Mouse (Mus musculus): ENCODE results near the gene Zfp523. TPM values are rescaled to one million over a fixed set of nuclear protein-coding genes. Genes with fewer than 3 reads are reported as not detected.

The Zfp523 gene
- polyA plus RNA-seq, 1 experiment from 2014 or later: 31.0 TPM

GRCm38 (mm10) chr17:28140431-28141204, 36.3 kb upstream of the Zfp523 start:
- ATAC-seq (no peak), DNase-seq (ENCODE audit: low spot score) (no peak)
- H3K4me2 ChIP-seq (ENCODE audit: low read length): peak overlapping the region; percentile 88
- peak overlapping the region; percentile 66 for H3K4me3 ChIP-seq (ENCODE audit: low read depth, low read length)
- H3K36me3 ChIP-seq (ENCODE audit: control insufficient read depth, insufficient read depth, low read length): no peaks in the 10 kb centered on the region
- H3K27me3 ChIP-seq (replicated peaks; ENCODE audit: control insufficient read depth, insufficient read depth, low read length): no peaks in the 10 kb centered on the region
- H3K9ac ChIP-seq (ENCODE audit: low read length): peak overlapping the region; percentile 85; the same call in 1 of the 2 replicates
- H3K4me1 ChIP-seq (ENCODE audit: control insufficient read depth, insufficient read depth, low read length): peaks cover 18% of the 10 kb centered on the region
- H3K27ac ChIP-seq (ENCODE audit: low read depth, low read length): peak overlapping the region; percentile 90; the same call in 1 of the 2 replicates
- WGBS: 26% methylated on average over 13 of the region's 13 CpGs
- no peaks in the 10 kb centered on the region for H3K9me3 ChIP-seq (replicated peaks; ENCODE audit: control insufficient read depth, low read length)

- peak; percentile 25; the same call in 1 of the 2 replicates for ATAC-seq
- Histone ChIP-seq H3K4me2 (ENCODE audit: low read length) (peak overlapping the region; percentile 88), H3K9ac (ENCODE audit: low read length) (peak overlapping the region; percentile 85), H3K36me3 (ENCODE audit: control insufficient read depth, insufficient read depth, low read length) (no peaks in the 10 kb centered on the region), H3K27me3 (replicated peaks; ENCODE audit: control insufficient read depth, insufficient read depth, low read length) (no peaks in the 10 kb centered on the region), H3K4me1 (ENCODE audit: control insufficient read depth, insufficient read depth, low read length) (peaks cover 21% of the 10 kb centered on the region), H3K27ac (ENCODE audit: low read depth, low read length) (peak overlapping the region; percentile 90), H3K4me3 (ENCODE audit: low read depth, low read length) (peak overlapping the region; percentile 66), H3K9me3 (replicated peaks; ENCODE audit: control insufficient read depth, low read length) (no peaks in the 10 kb centered on the region)
- 2% methylated on average over 15 of the region's 15 CpGs for WGBS
- DNase-seq (ENCODE audit: low spot score): peak; percentile 34
These were observed 35.7 kb upstream of the Zfp523 start for GRCm38 (mm10) chr17:28141205-28141650.

GRCm38 (mm10) chr17:28141771-28142699, 34.9 kb upstream of the Zfp523 start, which contains the start of gene Scube3:
Gene Scube3, plus strand, starts transcription at chr17:28142141.
- Histone ChIP-seq H3K27ac (ENCODE audit: low read depth, low read length) (peak within 1 kb of the TSS; percentile 90), H3K4me2 (ENCODE audit: low read length) (peak within 1 kb of the TSS; percentile 88), H3K36me3 (ENCODE audit: control insufficient read depth, insufficient read depth, low read length) (no peaks in the 10 kb centered on the region), H3K9me3 (replicated peaks; ENCODE audit: control insufficient read depth, low read length) (no peaks in the 10 kb centered on the region), H3K27me3 (replicated peaks; ENCODE audit: control insufficient read depth, insufficient read depth, low read length) (no peaks in the 10 kb centered on the region), H3K4me1 (ENCODE audit: control insufficient read depth, insufficient read depth, low read length) (peaks cover 24% of the 10 kb centered on the region), H3K4me3 (ENCODE audit: low read depth, low read length) (peak within 1 kb of the TSS; percentile 66), H3K9ac (ENCODE audit: low read length) (peak within 1 kb of the TSS; percentile 85)
- DNase-seq (ENCODE audit: low spot score): peak; percentile 79
- ATAC-seq: peak; percentile 64
- WGBS: 1% methylated on average over 71 of the region's 97 CpGs

GRCm38 (mm10) chr17:28142700-28143610, 34.0 kb upstream of the Zfp523 start:
- DNase-seq (ENCODE audit: low spot score) (peak; percentile 37), ATAC-seq (no peak; the same call in 1 of the 2 replicates)
- Histone ChIP-seq H3K27me3 (replicated peaks; ENCODE audit: control insufficient read depth, insufficient read depth, low read length) (no peaks in the 10 kb centered on the region), H3K9me3 (replicated peaks; ENCODE audit: control insufficient read depth, low read length) (no peaks in the 10 kb centered on the region), H3K4me2 (ENCODE audit: low read length) (peak overlapping the region; percentile 88), H3K9ac (ENCODE audit: low read length) (peak overlapping the region; percentile 85), H3K36me3 (ENCODE audit: control insufficient read depth, insufficient read depth, low read length) (no peaks in the 10 kb centered on the region), H3K4me3 (ENCODE audit: low read depth, low read length) (peak overlapping the region; percentile 66), H3K27ac (ENCODE audit: low read depth, low read length) (peak overlapping the region; percentile 90), H3K4me1 (ENCODE audit: control insufficient read depth, insufficient read depth, low read length) (peaks cover 24% of the 10 kb centered on the region)
- WGBS: 4% methylated on average over 33 of the region's 33 CpGs

- Histone ChIP-seq H3K9me3 (replicated peaks; ENCODE audit: control insufficient read depth, low read length) (no peaks in the 10 kb centered on the region), H3K9ac (ENCODE audit: low read length) (peak overlapping the region; percentile 46), H3K4me2 (ENCODE audit: low read length) (peak overlapping the region; percentile 88), H3K36me3 (ENCODE audit: control insufficient read depth, insufficient read depth, low read length) (no peaks in the 10 kb centered on the region), H3K4me3 (ENCODE audit: low read depth, low read length) (peak overlapping the region; percentile 66), H3K27ac (ENCODE audit: low read depth, low read length) (no peak overlapping the region), H3K27me3 (replicated peaks; ENCODE audit: control insufficient read depth, insufficient read depth, low read length) (no peaks in the 10 kb centered on the region), H3K4me1 (ENCODE audit: control insufficient read depth, insufficient read depth, low read length) (peaks cover 24% of the 10 kb centered on the region)
- WGBS: 7% methylated on average over 9 of the region's 9 CpGs
- DNase-seq (ENCODE audit: low spot score) (peak; percentile 54), ATAC-seq (no peak)
These were observed 33.2 kb upstream of the Zfp523 start for GRCm38 (mm10) chr17:28143751-28144150.

- Histone ChIP-seq H3K4me2 (ENCODE audit: low read length) (peak overlapping the region; percentile 88), H3K4me3 (ENCODE audit: low read depth, low read length) (peak overlapping the region; percentile 66), H3K4me1 (ENCODE audit: control insufficient read depth, insufficient read depth, low read length) (peaks cover 24% of the 10 kb centered on the region), H3K9me3 (replicated peaks; ENCODE audit: control insufficient read depth, low read length) (no peaks in the 10 kb centered on the region), H3K27me3 (replicated peaks; ENCODE audit: control insufficient read depth, insufficient read depth, low read length) (no peaks in the 10 kb centered on the region), H3K9ac (ENCODE audit: low read length) (peak overlapping the region; percentile 46), H3K36me3 (ENCODE audit: control insufficient read depth, insufficient read depth, low read length) (no peaks in the 10 kb centered on the region), H3K27ac (ENCODE audit: low read depth, low read length) (no peak overlapping the region)
- no peak for DNase-seq (ENCODE audit: low spot score)
- no peak for ATAC-seq
- WGBS: 17% methylated on average over 6 of the region's 6 CpGs
These were observed 32.7 kb upstream of the Zfp523 start for GRCm38 (mm10) chr17:28144241-28144640.

DNA sequence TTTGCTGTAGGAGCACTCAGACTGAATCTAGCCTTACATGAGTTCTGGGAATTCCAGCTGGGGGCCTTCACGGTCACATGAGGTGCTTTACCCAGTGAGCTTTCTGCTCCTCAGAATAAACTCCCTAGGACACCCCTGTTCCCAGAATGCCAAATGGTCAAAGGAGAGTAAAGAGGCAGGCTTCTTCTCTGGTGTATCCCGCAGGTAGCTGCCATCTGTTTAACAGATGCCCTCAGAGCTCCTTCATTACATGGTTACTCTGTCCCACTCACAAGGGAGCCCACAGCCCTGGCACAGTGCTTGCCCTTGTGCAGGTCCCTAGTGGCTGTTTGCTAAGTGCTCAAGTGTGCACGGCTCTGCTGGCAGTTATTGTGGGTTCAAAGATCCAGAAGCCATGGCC, 28.6 kb upstream of the Zfp523 start:
- 87% methylated on average over 3 of the region's 3 CpGs for WGBS

GRCm38 (mm10) chr17:28149734-28150133, 27.2 kb upstream of the Zfp523 start:
- Histone ChIP-seq H3K9me3 (replicated peaks; ENCODE audit: control insufficient read depth, low read length) (no peaks in the 10 kb centered on the region), H3K9ac (ENCODE audit: low read length) (no peak overlapping the region), H3K27ac (ENCODE audit: low read depth, low read length) (no peak overlapping the region), H3K4me2 (ENCODE audit: low read length) (no peak overlapping the region), H3K36me3 (ENCODE audit: control insufficient read depth, insufficient read depth, low read length) (0 out of 2 replicates have a peak, but pooled peaks cover 2% of the 10 kb centered on the region), H3K4me1 (ENCODE audit: control insufficient read depth, insufficient read depth, low read length) (peaks cover 8% of the 10 kb centered on the region; the same call in 1 of the 2 replicates), H3K27me3 (replicated peaks; ENCODE audit: control insufficient read depth, insufficient read depth, low read length) (no peaks in the 10 kb centered on the region), H3K4me3 (ENCODE audit: low read depth, low read length) (no peak overlapping the region)
- ATAC-seq (no peak), DNase-seq (ENCODE audit: low spot score) (no peak)
- WGBS: 68% methylated on average over 8 of the region's 8 CpGs

More for the DNA sequence above, 28.6 kb upstream of the Zfp523 start:
- peaks cover 14% of the 10 kb centered on the region for H3K4me1 ChIP-seq (ENCODE audit: control insufficient read depth, insufficient read depth, low read length)
- no peaks in the 10 kb centered on the region for H3K36me3 ChIP-seq (ENCODE audit: control insufficient read depth, insufficient read depth, low read length)
- H3K4me2 ChIP-seq (ENCODE audit: low read length): no peak overlapping the region
- no peak overlapping the region for H3K4me3 ChIP-seq (ENCODE audit: low read depth, low read length)
- DNase-seq (ENCODE audit: low spot score) (no peak), ATAC-seq (no peak)
- H3K9ac ChIP-seq (ENCODE audit: low read length): no peak overlapping the region
- no peaks in the 10 kb centered on the region for H3K27me3 ChIP-seq (replicated peaks; ENCODE audit: control insufficient read depth, insufficient read depth, low read length)
- H3K27ac ChIP-seq (ENCODE audit: low read depth, low read length): no peak overlapping the region
- no peaks in the 10 kb centered on the region for H3K9me3 ChIP-seq (replicated peaks; ENCODE audit: control insufficient read depth, low read length)

All from forebrain, embryonic 14.5 days (tissue).